Mouse (Mus musculus): ENCODE results near the gene Btg1. TPM values are rescaled to one million over a fixed set of nuclear protein-coding genes. Genes with fewer than 3 reads are reported as not detected.

The Btg1 gene
- polyA plus RNA-seq, 1 experiment from 2014 or later: 11.8 TPM

DNA sequence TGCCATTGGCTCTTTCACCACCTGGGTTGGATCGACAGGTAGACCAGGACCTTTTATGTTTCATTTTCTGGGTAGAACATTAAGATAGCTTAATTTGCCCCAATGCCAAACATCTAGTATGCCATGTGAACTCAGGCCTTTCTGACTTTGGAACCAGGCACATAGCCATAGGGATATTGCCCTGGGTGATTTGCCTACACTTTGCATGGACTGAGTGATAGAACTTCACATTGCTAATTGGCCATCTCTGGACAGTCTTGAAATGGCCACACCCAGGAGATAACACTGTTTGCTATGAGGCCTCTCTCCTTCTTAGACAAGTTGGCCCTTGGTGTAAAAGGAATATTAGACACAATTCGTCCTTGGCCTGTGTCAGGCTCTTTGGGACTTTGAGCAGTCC is 7.6 kb downstream of the Btg1 start:
- DNase-seq (ENCODE audit: low spot score) (no peak), ATAC-seq (replicated peaks; ENCODE audit: low FRiP score) (no peak)
- Histone ChIP-seq H3K36me3 (ENCODE audit: control insufficient read depth, insufficient read depth, low read length) (peaks cover 5% of the 10 kb centered on the region; the same call in 1 of the 2 replicates), H3K27ac (ENCODE audit: low read depth, low read length) (no peak overlapping the region), H3K27me3 (replicated peaks; ENCODE audit: control insufficient read depth, insufficient read depth, low read length) (no peaks in the 10 kb centered on the region), H3K9me3 (ENCODE audit: control insufficient read depth, low read length) (no peaks in the 10 kb centered on the region), H3K4me2 (0 out of 2 replicates have a peak overlapping the region, but pooled peaks have one; percentile 13), H3K4me3 (ENCODE audit: low read depth, low read length) (no peak overlapping the region), H3K4me1 (replicated peaks; ENCODE audit: control insufficient read depth, insufficient read depth, low read length) (peaks cover 15% of the 10 kb centered on the region), H3K9ac (ENCODE audit: low read depth, low read length) (no peak overlapping the region)
- WGBS: 86% methylated on average over 2 of the region's 2 CpGs

DNA sequence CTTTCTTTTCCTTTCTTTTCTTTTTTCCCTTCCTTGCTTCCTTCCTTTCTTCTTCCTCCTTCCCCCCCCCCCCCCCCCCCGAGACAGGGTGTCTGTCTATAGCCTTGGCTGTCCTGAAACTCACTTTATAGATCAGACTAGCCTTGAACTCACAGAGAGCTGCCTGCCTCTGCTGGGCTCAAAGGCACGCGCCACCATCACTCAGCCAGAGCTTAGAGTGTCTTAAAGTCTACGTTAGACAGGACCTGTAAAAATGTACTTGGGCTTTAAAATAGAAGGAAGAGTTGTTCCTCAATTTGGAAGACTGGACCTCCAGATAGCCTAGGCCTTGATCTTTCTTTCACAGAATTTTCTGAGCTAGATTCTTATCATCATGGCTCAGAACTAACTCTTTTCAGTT is 8.3 kb downstream of the Btg1 start:
- Histone ChIP-seq H3K27me3 (replicated peaks; ENCODE audit: control insufficient read depth, insufficient read depth, low read length) (no peaks in the 10 kb centered on the region), H3K36me3 (ENCODE audit: control insufficient read depth, insufficient read depth, low read length) (peaks cover 5% of the 10 kb centered on the region; the same call in 1 of the 2 replicates), H3K27ac (ENCODE audit: low read depth, low read length) (no peak overlapping the region), H3K4me1 (replicated peaks; ENCODE audit: control insufficient read depth, insufficient read depth, low read length) (peaks cover 10% of the 10 kb centered on the region), H3K9ac (ENCODE audit: low read depth, low read length) (no peak overlapping the region), H3K4me3 (ENCODE audit: low read depth, low read length) (no peak overlapping the region), H3K4me2 (no peak overlapping the region), H3K9me3 (ENCODE audit: control insufficient read depth, low read length) (no peaks in the 10 kb centered on the region)
- no peak for DNase-seq (ENCODE audit: low spot score)
- no peak for ATAC-seq (replicated peaks; ENCODE audit: low FRiP score)
- 73% methylated on average over 4 of the region's 4 CpGs for WGBS

DNA sequence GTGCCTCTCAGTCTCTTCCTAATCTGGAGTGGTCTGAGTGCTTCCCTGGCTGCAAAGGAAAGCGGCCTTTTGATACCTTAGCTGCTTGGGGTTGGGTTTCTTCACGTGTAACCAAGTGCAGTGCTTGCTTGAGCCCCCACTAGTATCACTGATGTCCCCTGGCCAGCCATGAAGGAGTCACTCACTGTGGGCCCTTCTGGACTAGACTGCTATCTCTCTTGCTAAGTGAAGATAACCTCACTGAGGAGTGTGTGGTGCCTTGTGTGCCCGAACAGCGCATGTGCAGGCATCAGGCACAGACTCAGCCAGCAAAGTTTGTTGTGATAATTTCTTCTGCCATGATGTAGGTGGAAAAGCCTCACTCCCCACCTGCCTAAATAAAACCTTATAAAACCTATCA is 8.9 kb downstream of the Btg1 start:
- Histone ChIP-seq H3K4me3 (ENCODE audit: low read depth, low read length) (no peak overlapping the region), H3K27me3 (replicated peaks; ENCODE audit: control insufficient read depth, insufficient read depth, low read length) (no peaks in the 10 kb centered on the region), H3K9me3 (ENCODE audit: control insufficient read depth, low read length) (no peaks in the 10 kb centered on the region), H3K9ac (ENCODE audit: low read depth, low read length) (no peak overlapping the region), H3K36me3 (ENCODE audit: control insufficient read depth, insufficient read depth, low read length) (peaks cover 3% of the 10 kb centered on the region; the same call in 1 of the 2 replicates), H3K4me2 (no peak overlapping the region), H3K27ac (ENCODE audit: low read depth, low read length) (no peak overlapping the region), H3K4me1 (replicated peaks; ENCODE audit: control insufficient read depth, insufficient read depth, low read length) (peaks cover 7% of the 10 kb centered on the region)
- WGBS: 57% methylated on average over 4 of the region's 4 CpGs
- no peak for DNase-seq (ENCODE audit: low spot score)
- peak; percentile 75 for ATAC-seq (replicated peaks; ENCODE audit: low FRiP score)

- 86% methylated on average over 10 of the region's 10 CpGs for WGBS
- H3K4me3 ChIP-seq (ENCODE audit: low read depth, low read length): no peak overlapping the region
- no peak overlapping the region for H3K9ac ChIP-seq (ENCODE audit: low read depth, low read length)
- H3K27ac ChIP-seq (ENCODE audit: low read depth, low read length): no peak overlapping the region
- peaks cover 3% of the 10 kb centered on the region; the same call in 1 of the 2 replicates for H3K36me3 ChIP-seq (ENCODE audit: control insufficient read depth, insufficient read depth, low read length)
- ATAC-seq (replicated peaks; ENCODE audit: low FRiP score) (no peak), DNase-seq (ENCODE audit: low spot score) (no peak)
- H3K4me1 ChIP-seq (replicated peaks; ENCODE audit: control insufficient read depth, insufficient read depth, low read length): peaks cover 5% of the 10 kb centered on the region
- no peak overlapping the region for H3K4me2 ChIP-seq
- no peaks in the 10 kb centered on the region for H3K27me3 ChIP-seq (replicated peaks; ENCODE audit: control insufficient read depth, insufficient read depth, low read length)
- no peaks in the 10 kb centered on the region for H3K9me3 ChIP-seq (ENCODE audit: control insufficient read depth, low read length)
Observed at GRCm38 (mm10) chr10:96626120-96626750, 9.4 kb downstream of the Btg1 start.

- 94% methylated on average over 10 of the region's 10 CpGs for WGBS
Observed at GRCm38 (mm10) chr10:96627332-96627731, 10.5 kb downstream of the Btg1 start.

DNA sequence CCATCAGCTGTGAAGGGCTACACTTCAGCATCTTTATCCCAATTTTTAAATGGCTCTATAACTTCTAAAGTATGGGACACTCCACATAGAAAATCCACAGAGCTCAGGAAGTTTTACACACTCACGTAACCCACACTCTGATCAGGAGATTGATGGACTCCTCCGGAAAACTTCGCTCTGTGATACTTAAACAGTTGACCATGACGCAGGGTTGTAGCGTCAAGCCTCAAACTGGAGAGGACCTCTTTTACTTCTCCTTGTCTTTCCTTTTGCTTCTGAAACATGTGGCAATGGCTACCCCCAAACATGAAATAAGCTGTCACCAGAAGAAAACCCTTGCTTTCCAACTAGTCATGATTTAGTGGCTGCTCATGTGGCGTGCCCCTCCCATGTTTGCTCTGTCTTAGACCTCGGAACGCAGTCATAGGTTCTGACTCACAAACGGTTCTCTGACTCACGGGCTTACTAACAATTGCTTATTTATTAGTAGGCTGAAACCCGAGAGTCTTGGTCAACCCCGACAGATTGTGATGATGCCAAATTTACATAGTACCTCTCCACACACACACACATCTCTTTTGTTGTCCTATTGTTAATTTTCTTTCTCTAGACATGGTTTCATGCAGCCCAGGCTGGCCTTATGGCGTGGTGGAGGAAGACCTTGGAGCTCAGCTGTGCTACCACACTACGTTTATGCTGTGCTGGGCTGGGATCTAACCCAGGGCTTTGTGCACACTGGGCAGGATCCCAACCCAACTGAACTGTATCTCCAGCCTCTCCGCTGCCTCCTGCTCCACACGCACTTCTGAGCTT is 11.5 kb downstream of the Btg1 start:
- Histone ChIP-seq H3K27me3 (replicated peaks; ENCODE audit: control insufficient read depth, insufficient read depth, low read length) (no peaks in the 10 kb centered on the region), H3K4me3 (ENCODE audit: low read depth, low read length) (no peak overlapping the region), H3K4me1 (replicated peaks; ENCODE audit: control insufficient read depth, insufficient read depth, low read length) (peaks cover 5% of the 10 kb centered on the region), H3K27ac (ENCODE audit: low read depth, low read length) (no peak overlapping the region), H3K36me3 (ENCODE audit: control insufficient read depth, insufficient read depth, low read length) (no peaks in the 10 kb centered on the region), H3K4me2 (no peak overlapping the region), H3K9me3 (ENCODE audit: control insufficient read depth, low read length) (no peaks in the 10 kb centered on the region), H3K9ac (ENCODE audit: low read depth, low read length) (no peak overlapping the region)
- no peak for ATAC-seq (replicated peaks; ENCODE audit: low FRiP score)
- no peak for DNase-seq (ENCODE audit: low spot score)
- 88% methylated on average over 16 of the region's 16 CpGs for WGBS

More at GRCm38 (mm10) chr10:96627332-96627731, 10.5 kb downstream of the Btg1 start:
- Histone ChIP-seq H3K4me2 (no peak overlapping the region), H3K9ac (ENCODE audit: low read depth, low read length) (no peak overlapping the region), H3K4me3 (ENCODE audit: low read depth, low read length) (no peak overlapping the region), H3K9me3 (ENCODE audit: control insufficient read depth, low read length) (no peaks in the 10 kb centered on the region), H3K27ac (ENCODE audit: low read depth, low read length) (no peak overlapping the region), H3K27me3 (replicated peaks; ENCODE audit: control insufficient read depth, insufficient read depth, low read length) (no peaks in the 10 kb centered on the region), H3K4me1 (replicated peaks; ENCODE audit: control insufficient read depth, insufficient read depth, low read length) (peaks cover 5% of the 10 kb centered on the region), H3K36me3 (ENCODE audit: control insufficient read depth, insufficient read depth, low read length) (0 out of 2 replicates have a peak, but pooled peaks cover under 1% of the 10 kb centered on the region)
- DNase-seq (ENCODE audit: low spot score) (no peak), ATAC-seq (replicated peaks; ENCODE audit: low FRiP score) (no peak)

DNA sequence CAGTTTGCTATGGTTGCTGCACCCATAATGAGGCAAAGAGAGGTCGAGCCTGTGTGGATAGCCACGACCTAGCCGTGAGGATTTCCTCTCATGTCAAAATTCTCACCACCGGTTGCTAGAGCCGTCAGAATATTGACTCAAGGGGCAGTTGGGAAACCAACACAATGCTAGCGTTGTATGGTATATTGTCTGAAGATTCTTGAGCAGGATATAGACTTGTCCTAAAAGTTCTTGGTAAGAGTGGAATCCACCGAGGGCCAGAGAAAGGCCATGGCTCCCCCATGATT is 12.1 kb downstream of the Btg1 start:
- ATAC-seq (replicated peaks; ENCODE audit: low FRiP score) (no peak), DNase-seq (ENCODE audit: low spot score) (no peak)
- no peaks in the 10 kb centered on the region for H3K9me3 ChIP-seq (ENCODE audit: control insufficient read depth, low read length)
- no peak overlapping the region for H3K27ac ChIP-seq (ENCODE audit: low read depth, low read length)
- peaks cover 5% of the 10 kb centered on the region for H3K4me1 ChIP-seq (replicated peaks; ENCODE audit: control insufficient read depth, insufficient read depth, low read length)
- no peak overlapping the region for H3K4me3 ChIP-seq (ENCODE audit: low read depth, low read length)
- WGBS: 74% methylated on average over 7 of the region's 7 CpGs
- H3K4me2 ChIP-seq: no peak overlapping the region
- H3K27me3 ChIP-seq (replicated peaks; ENCODE audit: control insufficient read depth, insufficient read depth, low read length): no peaks in the 10 kb centered on the region
- no peak overlapping the region for H3K9ac ChIP-seq (ENCODE audit: low read depth, low read length)
- no peaks in the 10 kb centered on the region for H3K36me3 ChIP-seq (ENCODE audit: control insufficient read depth, insufficient read depth, low read length)

DNA sequence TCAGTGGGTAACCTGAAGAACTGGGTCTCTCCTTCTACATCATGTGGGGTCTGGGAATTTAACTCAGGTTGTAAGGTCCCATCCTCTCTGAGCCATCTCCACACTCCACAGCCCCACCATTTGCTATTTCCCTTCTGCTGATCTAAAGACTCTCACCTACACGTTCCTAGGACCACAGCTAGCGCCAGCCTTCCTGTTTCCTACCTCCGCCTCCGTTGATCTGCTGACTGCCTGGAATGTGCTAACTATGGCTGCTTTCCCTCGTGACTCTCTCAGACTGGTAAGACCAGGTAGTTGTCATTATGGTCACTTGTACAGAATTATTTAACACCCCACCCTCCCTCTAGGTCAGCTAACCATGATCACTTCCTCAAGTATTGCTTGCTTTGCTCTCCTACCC is 13.3 kb downstream of the Btg1 start:
- no peaks in the 10 kb centered on the region for H3K9me3 ChIP-seq (ENCODE audit: control insufficient read depth, low read length)
- H3K27me3 ChIP-seq (replicated peaks; ENCODE audit: control insufficient read depth, insufficient read depth, low read length): no peaks in the 10 kb centered on the region
- no peak overlapping the region for H3K4me3 ChIP-seq (ENCODE audit: low read depth, low read length)
- H3K4me1 ChIP-seq (replicated peaks; ENCODE audit: control insufficient read depth, insufficient read depth, low read length): peaks cover 2% of the 10 kb centered on the region; the same call in 1 of the 2 replicates
- H3K36me3 ChIP-seq (ENCODE audit: control insufficient read depth, insufficient read depth, low read length): no peaks in the 10 kb centered on the region
- ATAC-seq (replicated peaks; ENCODE audit: low FRiP score): no peak
- H3K27ac ChIP-seq (ENCODE audit: low read depth, low read length): no peak overlapping the region
- no peak for DNase-seq (ENCODE audit: low spot score)
- no peak overlapping the region for H3K4me2 ChIP-seq
- 74% methylated on average over 5 of the region's 5 CpGs for WGBS
- H3K9ac ChIP-seq (ENCODE audit: low read depth, low read length): no peak overlapping the region
